Mouse (Mus musculus): ENCODE measurements around the gene Ddx21.
A peak's percentile ranks its signal among the peaks of the same experiment; 100 is the strongest.

The Ddx21 gene

GRCm38 (mm10) chr10:62570126-62570871, 31.8 kb downstream of the Ddx21 start:
- DNase-seq (ENCODE audit: low spot score in 2 of 2): no peak

DNA sequence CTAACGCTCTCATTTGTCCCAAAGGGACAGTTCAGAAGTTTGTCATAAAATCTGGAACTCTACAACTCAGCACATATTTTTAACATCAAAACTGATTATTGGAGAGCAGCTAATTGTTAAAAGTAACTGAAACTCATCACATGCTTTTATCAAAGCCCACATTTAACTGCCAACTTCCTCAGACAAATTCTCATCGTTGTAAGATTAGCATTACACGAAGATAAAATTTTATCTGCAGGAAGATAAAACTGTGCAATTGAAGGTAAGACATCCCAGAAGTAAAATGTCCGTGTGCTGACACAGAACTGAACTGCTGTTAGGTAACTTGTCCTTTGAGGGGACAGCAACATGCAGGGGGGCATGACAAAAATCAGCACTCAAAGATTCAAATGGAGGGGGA, 33.2 kb downstream of the Ddx21 start:
- no peak for DNase-seq (ENCODE audit: low spot score in 2 of 2)

GRCm38 (mm10) chr10:62557736-62558135, 44.3 kb downstream of the Ddx21 start:
- DNase-seq (ENCODE audit: low spot score in 2 of 2): no peak

DNA sequence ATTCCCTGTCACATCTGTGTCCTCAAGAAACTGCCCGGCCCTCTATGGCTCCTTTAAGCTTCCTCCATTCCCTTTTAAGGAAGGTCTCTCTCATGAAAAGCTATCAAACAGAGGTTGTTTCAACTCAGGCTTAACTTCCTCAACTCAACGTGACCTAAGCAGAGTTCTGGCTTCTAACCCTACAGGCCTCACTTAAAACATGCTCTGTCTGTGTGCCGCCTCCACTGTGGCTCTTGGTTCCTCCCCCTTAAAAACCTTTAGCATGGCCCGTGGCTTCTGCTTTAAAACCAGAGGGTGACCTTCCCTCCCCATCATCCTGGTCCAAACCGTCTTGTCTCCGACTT, 45.6 kb downstream of the Ddx21 start:
- no peak for DNase-seq (ENCODE audit: low spot score in 2 of 2)

DNA sequence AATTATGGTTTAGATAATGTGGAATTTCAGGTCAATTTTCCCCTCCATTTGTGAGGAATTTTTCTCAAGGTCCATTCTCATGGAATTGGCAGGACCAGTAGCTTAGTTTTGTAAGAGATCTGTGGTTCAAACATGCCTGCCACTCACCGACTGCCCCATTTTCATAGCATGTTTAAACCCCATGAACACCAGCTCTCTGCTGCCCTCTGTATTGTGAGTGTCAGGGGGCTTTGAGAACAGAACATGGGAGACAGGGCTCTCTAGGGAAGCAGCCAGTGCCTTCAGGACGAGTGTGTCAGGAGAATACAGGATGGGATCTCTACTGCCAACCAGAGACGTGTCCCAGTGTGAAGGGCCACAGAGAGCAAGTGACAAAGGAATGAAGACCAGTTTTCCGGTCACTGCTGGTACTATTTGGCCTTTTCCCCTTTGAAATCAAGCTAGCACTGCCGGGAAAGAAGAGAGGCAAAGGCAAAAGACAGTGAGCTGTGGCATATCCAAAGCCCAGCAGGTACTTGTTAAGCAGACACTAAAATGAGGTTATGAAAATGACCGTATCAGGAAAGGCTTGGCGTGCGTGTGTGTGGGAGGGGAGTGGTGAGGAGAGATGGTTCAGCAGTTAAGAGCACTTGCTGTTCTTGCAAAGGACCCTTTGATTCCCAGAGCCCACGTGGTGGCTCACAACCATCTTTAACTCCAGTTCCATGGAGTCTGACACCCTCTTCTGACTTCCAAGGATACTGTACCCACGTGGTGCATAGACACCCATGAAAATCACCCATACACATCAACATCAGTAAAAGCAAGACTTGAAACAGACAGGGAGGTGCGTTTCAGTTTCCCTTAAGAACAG, 46.1 kb downstream of the Ddx21 start:
- no peak for DNase-seq (ENCODE audit: low spot score in 2 of 2)

GRCm38 (mm10) chr10:62553611-62554091, 48.4 kb downstream of the Ddx21 start:
- no peak for DNase-seq (ENCODE audit: low spot score in 2 of 2)

- no peak for DNase-seq (ENCODE audit: low spot score in 2 of 2)
Measured at GRCm38 (mm10) chr10:62550787-62551300, 51.2 kb downstream of the Ddx21 start.

GRCm38 (mm10) chr10:62549523-62550166, 52.4 kb downstream of the Ddx21 start:
- DNase-seq (ENCODE audit: low spot score in 2 of 2): peak; percentile 42 to 59

DNA sequence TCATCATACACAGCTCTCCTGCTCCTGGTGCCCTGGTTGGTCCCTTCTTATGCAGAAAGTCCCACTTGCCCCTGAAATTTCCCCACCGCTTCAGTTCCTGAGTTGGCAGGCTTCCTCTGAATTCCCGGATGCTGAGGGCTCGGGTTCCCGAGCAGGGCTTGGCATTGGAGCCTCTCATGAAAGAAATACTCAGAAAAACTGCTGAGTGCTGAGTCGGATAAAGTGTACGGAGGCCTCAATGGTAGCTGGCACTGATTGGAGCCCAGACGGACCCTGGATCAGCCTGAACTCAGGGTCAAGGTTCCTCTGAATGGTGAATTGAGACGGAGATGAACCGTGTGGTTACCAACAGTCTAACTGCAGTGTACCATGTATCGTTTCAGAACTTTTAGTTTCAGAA, 55.6 kb downstream of the Ddx21 start:
- DNase-seq (ENCODE audit: low spot score in 2 of 2): no peak

- DNase-seq (ENCODE audit: low spot score in 2 of 2): no peak
Measured at GRCm38 (mm10) chr10:62545759-62546158, 56.3 kb downstream of the Ddx21 start.

- DNase-seq (ENCODE audit: low spot score in 2 of 2): no peak
Measured at GRCm38 (mm10) chr10:62544316-62544715, 57.8 kb downstream of the Ddx21 start.

GRCm38 (mm10) chr10:62543399-62543808, 58.7 kb downstream of the Ddx21 start:
- peak in 1 of 2 experiments; percentile 32 for DNase-seq (ENCODE audit: low spot score in 2 of 2)

- no peak for DNase-seq (ENCODE audit: low spot score in 2 of 2)
Measured at GRCm38 (mm10) chr10:62542928-62543327, 59.2 kb downstream of the Ddx21 start.

DNA sequence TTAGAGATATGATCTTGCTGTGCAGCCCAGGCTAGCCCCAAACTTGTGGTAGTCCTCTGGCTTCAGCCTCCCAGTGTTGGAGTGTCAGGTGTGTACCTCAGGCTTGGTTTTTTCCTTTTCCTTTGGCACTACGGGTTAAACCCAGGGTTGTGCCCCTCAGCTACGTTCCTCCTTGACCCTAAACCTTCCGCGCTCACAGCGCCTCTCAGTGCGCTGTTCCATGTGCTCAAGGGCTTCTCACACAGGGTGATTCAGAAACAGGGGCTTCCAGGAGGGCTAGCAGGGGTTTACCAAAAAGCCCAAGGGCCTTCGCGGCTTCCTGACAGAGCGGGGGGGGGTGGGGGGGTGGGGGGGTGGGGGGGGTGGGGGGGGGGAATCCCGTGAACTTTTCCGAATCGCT, 59.6 kb downstream of the Ddx21 start:
- DNase-seq (ENCODE audit: low spot score in 2 of 2): no peak

DNA sequence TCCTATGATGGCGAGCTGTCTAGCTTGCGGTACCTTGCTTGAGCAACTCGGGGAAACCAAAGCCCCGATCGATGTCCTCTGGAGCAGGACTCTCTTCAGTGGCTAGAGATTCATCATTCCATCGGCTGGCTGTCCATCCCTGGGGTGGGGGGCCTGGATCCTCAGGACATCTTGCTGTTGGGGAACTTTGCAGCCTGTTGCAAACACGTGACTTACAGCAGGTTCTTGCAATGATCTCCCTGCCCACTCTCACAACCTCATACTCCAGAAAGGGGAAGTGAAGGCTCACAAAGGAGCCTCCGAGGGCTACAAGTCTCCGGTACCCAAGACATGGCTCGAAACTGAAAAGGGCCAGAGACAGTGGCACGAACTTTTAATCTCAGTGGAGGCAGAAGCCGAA, 60.6 kb downstream of the Ddx21 start:
- no peak for DNase-seq (ENCODE audit: low spot score in 2 of 2)

DNA sequence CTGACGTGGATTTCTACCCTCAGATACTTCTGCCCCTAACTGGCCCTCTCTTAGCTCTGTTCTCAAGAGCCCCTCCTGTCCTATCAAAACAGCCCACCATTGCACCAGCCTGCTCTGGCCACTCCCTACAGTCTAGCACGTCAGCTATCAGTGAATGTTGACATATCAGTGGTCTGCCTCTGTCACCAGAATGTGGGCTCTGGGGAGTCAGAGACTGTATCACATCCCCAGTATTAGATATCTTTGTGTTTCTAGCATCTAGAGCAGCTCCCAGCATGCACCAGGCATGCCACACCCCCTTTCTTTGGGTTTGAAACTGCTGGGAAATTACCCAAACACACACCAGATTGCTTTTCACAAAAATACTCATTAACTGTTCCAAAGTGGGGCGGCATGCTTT, 61.3 kb downstream of the Ddx21 start:
- DNase-seq (ENCODE audit: low spot score in 2 of 2): no peak

GRCm38 (mm10) chr10:62534509-62534908, 67.6 kb downstream of the Ddx21 start:
- DNase-seq (ENCODE audit: low spot score in 2 of 2): no peak

- no peak for DNase-seq (ENCODE audit: low spot score in 2 of 2)
Measured at GRCm38 (mm10) chr10:62532832-62533231, 69.2 kb downstream of the Ddx21 start.
